Mouse (Mus musculus): ENCODE data around the gene Nono.

Nono gene

DNA sequence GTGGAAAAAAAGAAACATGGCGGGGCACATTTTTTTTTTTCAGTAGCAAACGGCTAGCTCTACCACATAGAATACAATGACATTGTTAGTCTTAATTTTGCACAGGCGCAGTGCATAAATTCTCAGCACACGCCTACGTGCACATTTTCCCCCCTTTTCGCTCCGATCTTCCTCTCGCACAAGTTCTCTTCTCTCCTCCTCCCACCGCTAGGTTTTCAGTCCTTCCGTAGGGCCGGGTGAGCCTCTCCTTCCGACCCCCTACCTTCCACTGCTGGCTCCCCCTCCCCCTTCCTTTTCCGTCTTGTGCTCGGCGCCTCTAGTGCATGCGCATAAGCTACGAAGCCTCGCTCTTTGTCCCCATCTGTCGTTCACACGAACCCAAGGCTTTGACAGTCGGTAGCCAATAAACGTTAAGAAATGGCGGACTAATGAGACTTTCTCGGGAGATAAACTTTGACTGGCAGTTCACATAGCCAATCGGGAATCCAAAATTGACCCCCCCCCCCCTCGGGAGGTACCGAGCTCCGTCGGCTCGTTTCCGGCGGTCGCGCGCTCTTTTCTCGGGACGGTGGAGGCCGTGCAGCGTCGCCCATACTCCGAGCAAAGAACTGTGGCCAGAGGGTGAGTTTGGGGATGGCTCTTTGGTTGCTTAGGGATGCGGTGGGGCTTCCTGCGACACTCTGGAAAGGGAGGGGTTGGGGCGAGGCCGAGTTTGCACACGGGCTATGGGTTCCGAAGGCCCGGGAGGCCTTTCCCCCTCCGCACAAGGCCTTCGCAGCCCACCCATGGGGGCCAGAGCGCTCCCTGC lies at the start of gene Nono:
Gene Nono (plus strand): TSS at position 177 of the 808 bp plus-strand sequence.
- in situ Hi-C loops (cut with MboI, MseI), result no loop called here

DNA sequence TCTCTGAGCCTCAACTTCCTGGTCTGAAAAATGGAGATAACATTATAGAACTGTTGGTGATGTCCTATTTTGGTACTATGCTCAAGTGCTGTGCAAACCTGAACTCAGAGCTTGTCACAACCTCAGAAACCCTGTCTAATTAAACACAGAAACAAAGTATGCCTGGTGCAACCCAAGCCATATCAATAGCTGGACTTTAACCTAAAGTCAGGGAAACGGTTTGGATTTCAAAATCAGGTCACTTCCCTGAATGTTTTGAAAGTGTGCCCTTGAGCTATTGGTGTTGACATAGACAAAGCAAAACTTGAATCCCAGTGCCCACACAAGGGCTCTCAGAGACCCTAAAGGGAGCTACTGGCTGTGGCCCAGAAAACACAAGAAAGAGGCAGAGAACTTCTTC lies 49.4 kb upstream of the Nono start:
- in situ Hi-C loops (cut with MboI, MseI), result no loop called here

- in situ Hi-C loops (cut with MboI, MseI), result no loop called here
Observed at GRCm38 (mm10) chrX:101383455-101383854, 45.7 kb upstream of the Nono start.

GRCm38 (mm10) chrX:101384439-101385137 lies 44.5 kb upstream of the Nono start:
- in situ Hi-C loops (cut with MboI, MseI), result no loop called here

DNA sequence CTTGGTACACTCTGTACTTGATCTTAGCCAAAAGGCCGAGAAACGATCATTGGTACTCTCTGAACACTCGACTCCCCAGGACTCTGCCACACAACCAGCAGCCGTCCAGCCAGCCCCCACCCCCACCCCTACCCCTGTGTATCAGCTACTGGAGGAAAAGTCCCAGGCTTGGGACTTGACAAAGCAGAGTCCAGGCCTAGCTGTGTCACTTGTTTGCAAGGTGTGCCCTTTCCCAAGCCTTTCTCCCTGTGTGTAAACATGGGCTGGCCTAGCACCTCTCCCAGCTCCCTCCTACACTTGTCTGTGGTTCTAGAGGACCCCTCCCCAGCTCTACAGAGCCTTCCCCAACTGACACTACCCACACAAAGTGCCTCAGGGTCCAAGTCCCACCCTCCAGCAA lies 42.9 kb upstream of the Nono start:
- in situ Hi-C loops (cut with MboI, MseI), result no loop called here

GRCm38 (mm10) chrX:101388866-101389537 lies 40.1 kb upstream of the Nono start:
- in situ Hi-C loops (cut with MboI, MseI), result no loop called here

DNA sequence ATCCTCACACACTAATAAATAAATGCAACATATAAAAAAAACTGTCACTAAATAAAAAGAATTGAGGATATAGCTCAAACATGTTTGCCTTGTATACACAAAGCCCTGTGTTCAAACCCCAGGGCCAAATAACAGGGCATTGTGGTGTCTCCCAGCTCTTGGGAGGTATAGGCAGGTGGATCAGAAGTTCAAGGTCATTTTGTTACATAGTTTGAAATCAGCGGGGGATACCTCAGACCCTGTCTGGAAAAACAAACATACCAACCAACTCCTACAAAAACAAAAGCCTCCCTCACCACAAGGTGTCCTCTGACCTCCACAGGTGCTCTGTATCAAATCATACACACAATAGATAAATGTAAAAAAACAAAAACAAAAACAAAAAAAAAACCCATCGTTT lies 34.8 kb upstream of the Nono start:
- in situ Hi-C loops (cut with MboI, MseI), result no loop called here

DNA sequence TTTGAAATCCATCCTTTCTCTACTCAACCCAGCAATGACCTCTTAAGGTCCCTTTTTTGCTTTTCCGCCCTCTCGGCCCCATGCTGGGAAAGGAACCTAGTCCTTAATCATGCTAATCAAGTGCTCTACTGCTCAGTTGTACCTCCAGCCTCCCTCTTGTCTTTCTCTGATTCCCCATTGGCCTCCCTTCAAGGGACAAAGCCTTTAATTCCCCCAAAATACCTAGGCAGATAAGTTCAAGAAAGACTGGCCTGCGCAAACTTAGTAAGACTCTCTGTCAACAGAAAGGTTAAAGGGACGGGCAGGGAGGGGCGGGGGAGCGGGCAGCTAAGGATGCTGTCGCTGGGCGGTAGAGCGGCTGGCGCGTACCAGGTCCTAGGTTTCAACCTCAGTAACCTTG lies 32.7 kb upstream of the Nono start:
- in situ Hi-C loops (cut with MboI, MseI), result no loop called here

- in situ Hi-C loops (cut with MboI, MseI), result no loop called here
Observed at GRCm38 (mm10) chrX:101418946-101419724, 10.0 kb upstream of the Nono start.

- in situ Hi-C loops (cut with MboI, MseI), result no loop called here
Observed at GRCm38 (mm10) chrX:101419725-101420699, 9.1 kb upstream of the Nono start.

- in situ Hi-C loops (cut with MboI, MseI), result no loop called here
Observed at GRCm38 (mm10) chrX:101420700-101421095, 8.4 kb upstream of the Nono start, which contains the start of gene Zmym3. TSS of gene Zmym3 (minus strand) at chrX:101420849.

DNA sequence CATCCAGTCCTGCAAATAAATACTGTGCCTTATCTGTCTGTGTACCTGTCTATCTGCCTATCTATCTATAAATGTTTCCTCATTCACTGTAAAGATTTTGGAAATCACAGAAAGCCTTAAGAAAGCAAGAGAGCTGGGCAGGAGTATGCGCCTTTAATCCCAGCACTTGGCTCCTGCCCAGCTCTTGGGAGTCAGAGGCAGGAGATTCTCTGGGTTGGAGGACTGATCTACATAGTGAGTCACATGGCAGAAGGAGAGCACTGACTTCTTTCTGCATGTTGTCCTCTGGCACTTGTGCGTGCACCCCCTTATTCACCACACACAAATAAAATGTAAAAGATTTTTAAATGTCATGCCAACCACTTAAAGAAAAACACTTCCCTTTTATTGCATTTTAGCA lies 5.7 kb upstream of the Nono start:
- in situ Hi-C loops (cut with MboI, MseI), result no loop called here

- in situ Hi-C loops (cut with MboI, MseI), result no loop called here
Observed at GRCm38 (mm10) chrX:101427774-101428173, 1.3 kb upstream of the Nono start.

GRCm38 (mm10) chrX:101428785-101429141 lies 355 bp upstream of the Nono start:
- in situ Hi-C loops (cut with MboI, MseI), result no loop called here

GRCm38 (mm10) chrX:101429976-101430375 lies 858 bp downstream of the Nono start:
- in situ Hi-C loops (cut with MboI, MseI), result no loop called here

DNA sequence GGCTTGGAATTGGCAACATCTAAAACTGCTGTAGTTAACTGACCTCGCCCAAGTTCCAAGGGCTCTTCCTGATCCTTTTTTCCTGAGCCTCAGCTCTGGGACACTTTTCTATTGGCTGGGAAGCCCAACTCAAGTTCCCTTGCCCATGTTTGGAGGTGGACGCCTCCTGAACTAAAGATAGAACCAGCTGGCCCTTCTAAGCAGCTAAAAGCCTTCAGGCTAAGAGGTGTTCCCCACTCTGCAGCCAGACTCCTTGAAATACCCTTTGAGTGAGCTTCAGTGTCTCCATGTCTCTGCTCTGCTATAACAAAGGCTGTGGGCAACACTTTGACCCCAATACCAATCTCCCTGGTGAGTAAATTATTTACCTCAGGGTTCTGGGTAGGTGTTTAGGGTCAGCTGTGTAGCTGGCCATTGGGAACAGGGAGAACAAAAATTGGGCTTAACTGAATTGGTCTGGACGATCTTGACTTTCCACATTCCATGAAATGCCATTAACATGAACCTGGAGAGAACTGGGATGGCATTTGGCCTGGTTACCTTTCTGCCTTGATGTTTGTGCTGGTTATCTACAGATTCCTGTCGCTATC lies 19.9 kb downstream of the Nono start, which contains the start of gene Itgb1bp2:
Gene Itgb1bp2 (plus strand): TSS at position 203 of the 590 bp plus-strand sequence.
- in situ Hi-C loops (cut with MboI, MseI), result no loop called here

DNA sequence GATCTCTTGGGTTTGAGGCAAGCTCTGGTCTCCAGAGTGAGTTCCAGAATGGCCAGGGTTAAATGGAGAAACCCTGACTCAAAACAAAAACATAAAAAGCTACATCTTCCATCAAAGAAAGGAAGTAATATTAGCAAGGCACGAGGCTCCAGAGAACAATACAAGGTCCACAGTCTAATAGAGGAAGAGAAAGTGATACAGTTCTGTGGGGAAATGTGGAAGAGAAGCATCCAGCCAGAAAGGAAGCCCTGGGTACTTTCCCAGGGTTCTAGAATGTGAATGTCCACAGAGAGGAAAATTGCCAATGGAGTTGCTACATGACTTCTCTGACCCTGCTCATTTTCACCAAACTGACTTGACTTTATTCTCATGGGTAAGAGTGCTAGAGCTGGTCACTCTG lies 22.0 kb downstream of the Nono start:
- in situ Hi-C loops (cut with MboI, MseI), result loop anchor here (5.0 to 10.0 kb wide), 2 partner anchors 94 to 221 kb away; no protein-coding TSS in a partner anchor

- in situ Hi-C loops (cut with MboI, MseI), result loop anchor here (5.0 to 10.0 kb wide), 2 partner anchors 93 to 221 kb away; no protein-coding TSS in a partner anchor
Observed at GRCm38 (mm10) chrX:101451591-101451990, 22.5 kb downstream of the Nono start.

GRCm38 (mm10) chrX:101472202-101472601 lies 43.1 kb downstream of the Nono start:
- in situ Hi-C loops (cut with MboI, MseI), result no loop called here
